Mouse (Mus musculus): ENCODE measurements around the gene Erg. TPM values are rescaled to one million over a fixed set of nuclear protein-coding genes. Genes with fewer than 3 reads are reported as not detected.
A peak's percentile ranks its signal among the peaks of the same experiment; 100 is the strongest.

The Erg gene
- polyA plus RNA-seq, 1 experiment from 2014 or later = 2.1 TPM

GRCm38 (mm10) chr16:95415372-95415771, 171.0 kb downstream of the Erg start:
- no peak for ATAC-seq (ENCODE audit: low read depth)
- WGBS (ENCODE audit: insufficient replicate concordance) = 61% methylated on average over 9 of the region's 9 CpGs
- H3K4me2 ChIP-seq (ENCODE audit: low read depth, low read length) = no peak overlapping the region
- H3K27me3 ChIP-seq (ENCODE audit: control insufficient read depth, insufficient read depth, low read depth, low read length) = no peaks in the 10 kb centered on the region
- no peaks in the 10 kb centered on the region for H3K4me1 ChIP-seq (ENCODE audit: control insufficient read depth, low read depth, low read length)
- H3K9me3 ChIP-seq (replicated peaks; ENCODE audit: control insufficient read depth, low read length) = no peaks in the 10 kb centered on the region
- no peak overlapping the region for H3K9ac ChIP-seq (ENCODE audit: low read depth, low read length)
- H3K4me3 ChIP-seq (ENCODE audit: low read depth, low read length) = no peak overlapping the region
- no peaks in the 10 kb centered on the region for H3K36me3 ChIP-seq (ENCODE audit: control insufficient read depth, insufficient read depth)
- no peak overlapping the region for H3K27ac ChIP-seq (ENCODE audit: low read length)

GRCm38 (mm10) chr16:95413401-95413959, 172.9 kb downstream of the Erg start:
- Histone ChIP-seq H3K9me3 (replicated peaks; ENCODE audit: control insufficient read depth, low read length) (no peaks in the 10 kb centered on the region), H3K36me3 (ENCODE audit: control insufficient read depth, insufficient read depth) (no peaks in the 10 kb centered on the region)
- no peak for ATAC-seq (ENCODE audit: low read depth)

GRCm38 (mm10) chr16:95408096-95408495, 178.3 kb downstream of the Erg start:
- Histone ChIP-seq H3K27me3 (ENCODE audit: control insufficient read depth, insufficient read depth, low read depth, low read length) (no peaks in the 10 kb centered on the region), H3K4me3 (ENCODE audit: low read depth, low read length) (no peak overlapping the region), H3K9me3 (replicated peaks; ENCODE audit: control insufficient read depth, low read length) (no peaks in the 10 kb centered on the region), H3K4me2 (ENCODE audit: low read depth, low read length) (no peak overlapping the region), H3K9ac (ENCODE audit: low read depth, low read length) (no peak overlapping the region), H3K4me1 (ENCODE audit: control insufficient read depth, low read depth, low read length) (no peaks in the 10 kb centered on the region), H3K27ac (ENCODE audit: low read length) (no peak overlapping the region), H3K36me3 (ENCODE audit: control insufficient read depth, insufficient read depth) (no peaks in the 10 kb centered on the region)
- no peak for ATAC-seq (ENCODE audit: low read depth)
- WGBS (ENCODE audit: insufficient replicate concordance) = 58% methylated on average over 14 of the region's 14 CpGs

More at GRCm38 (mm10) chr16:95413401-95413959, 172.9 kb downstream of the Erg start:
- H3K4me1 ChIP-seq (ENCODE audit: control insufficient read depth, low read depth, low read length) = no peaks in the 10 kb centered on the region
- no peak overlapping the region for H3K4me3 ChIP-seq (ENCODE audit: low read depth, low read length)
- no peak overlapping the region for H3K27ac ChIP-seq (ENCODE audit: low read length)
- WGBS (ENCODE audit: insufficient replicate concordance) = 39% methylated on average over 3 of the region's 3 CpGs
- no peak overlapping the region for H3K9ac ChIP-seq (ENCODE audit: low read depth, low read length)
- no peaks in the 10 kb centered on the region for H3K27me3 ChIP-seq (ENCODE audit: control insufficient read depth, insufficient read depth, low read depth, low read length)
- no peak overlapping the region for H3K4me2 ChIP-seq (ENCODE audit: low read depth, low read length)

GRCm38 (mm10) chr16:95405496-95405895, 180.9 kb downstream of the Erg start:
- Histone ChIP-seq H3K4me2 (ENCODE audit: low read depth, low read length) (no peak overlapping the region), H3K4me3 (ENCODE audit: low read depth, low read length) (no peak overlapping the region), H3K36me3 (ENCODE audit: control insufficient read depth, insufficient read depth) (no peaks in the 10 kb centered on the region), H3K9me3 (replicated peaks; ENCODE audit: control insufficient read depth, low read length) (no peaks in the 10 kb centered on the region), H3K27ac (ENCODE audit: low read length) (no peak overlapping the region), H3K27me3 (ENCODE audit: control insufficient read depth, insufficient read depth, low read depth, low read length) (no peaks in the 10 kb centered on the region), H3K4me1 (ENCODE audit: control insufficient read depth, low read depth, low read length) (no peaks in the 10 kb centered on the region), H3K9ac (ENCODE audit: low read depth, low read length) (no peak overlapping the region)
- ATAC-seq (ENCODE audit: low read depth) = no peak
- WGBS (ENCODE audit: insufficient replicate concordance) = 59% methylated on average over 3 of the region's 3 CpGs

GRCm38 (mm10) chr16:95403453-95403852, 182.9 kb downstream of the Erg start:
- H3K4me3 ChIP-seq (ENCODE audit: low read depth, low read length) = no peak overlapping the region
- no peak overlapping the region for H3K27ac ChIP-seq (ENCODE audit: low read length)
- WGBS (ENCODE audit: insufficient replicate concordance) = 61% methylated on average over 5 of the region's 5 CpGs
- H3K36me3 ChIP-seq (ENCODE audit: control insufficient read depth, insufficient read depth) = no peaks in the 10 kb centered on the region
- no peak overlapping the region for H3K4me2 ChIP-seq (ENCODE audit: low read depth, low read length)
- H3K27me3 ChIP-seq (ENCODE audit: control insufficient read depth, insufficient read depth, low read depth, low read length) = no peaks in the 10 kb centered on the region
- no peaks in the 10 kb centered on the region for H3K4me1 ChIP-seq (ENCODE audit: control insufficient read depth, low read depth, low read length)
- peak; percentile 16; the same call in 1 of the 2 replicates for ATAC-seq (ENCODE audit: low read depth)
- no peaks in the 10 kb centered on the region for H3K9me3 ChIP-seq (replicated peaks; ENCODE audit: control insufficient read depth, low read length)
- H3K9ac ChIP-seq (ENCODE audit: low read depth, low read length) = no peak overlapping the region

GRCm38 (mm10) chr16:95401869-95402268, 184.5 kb downstream of the Erg start:
- no peak for ATAC-seq (ENCODE audit: low read depth)
- H3K4me1 ChIP-seq (ENCODE audit: control insufficient read depth, low read depth, low read length) = no peaks in the 10 kb centered on the region
- no peak overlapping the region for H3K4me2 ChIP-seq (ENCODE audit: low read depth, low read length)
- H3K4me3 ChIP-seq (ENCODE audit: low read depth, low read length) = no peak overlapping the region
- no peak overlapping the region for H3K27ac ChIP-seq (ENCODE audit: low read length)
- no peaks in the 10 kb centered on the region for H3K9me3 ChIP-seq (replicated peaks; ENCODE audit: control insufficient read depth, low read length)
- H3K27me3 ChIP-seq (ENCODE audit: control insufficient read depth, insufficient read depth, low read depth, low read length) = no peaks in the 10 kb centered on the region
- 45% methylated on average over 9 of the region's 9 CpGs for WGBS (ENCODE audit: insufficient replicate concordance)
- H3K36me3 ChIP-seq (ENCODE audit: control insufficient read depth, insufficient read depth) = no peaks in the 10 kb centered on the region
- H3K9ac ChIP-seq (ENCODE audit: low read depth, low read length) = no peak overlapping the region

- no peak for ATAC-seq (ENCODE audit: low read depth)
- Histone ChIP-seq H3K27me3 (ENCODE audit: control insufficient read depth, insufficient read depth, low read depth, low read length) (no peaks in the 10 kb centered on the region), H3K4me3 (ENCODE audit: low read depth, low read length) (no peak overlapping the region), H3K4me2 (ENCODE audit: low read depth, low read length) (no peak overlapping the region), H3K4me1 (ENCODE audit: control insufficient read depth, low read depth, low read length) (no peaks in the 10 kb centered on the region), H3K9ac (ENCODE audit: low read depth, low read length) (no peak overlapping the region), H3K9me3 (replicated peaks; ENCODE audit: control insufficient read depth, low read length) (no peaks in the 10 kb centered on the region), H3K27ac (ENCODE audit: low read length) (no peak overlapping the region), H3K36me3 (ENCODE audit: control insufficient read depth, insufficient read depth) (no peaks in the 10 kb centered on the region)
- WGBS (ENCODE audit: insufficient replicate concordance) = 88% methylated on average over 11 of the region's 11 CpGs
Observed at GRCm38 (mm10) chr16:95398761-95399343, 187.5 kb downstream of the Erg start.

- no peaks in the 10 kb centered on the region for H3K27me3 ChIP-seq (ENCODE audit: control insufficient read depth, insufficient read depth, low read depth, low read length)
- 46% methylated on average over 1 of the region's 1 CpGs for WGBS (ENCODE audit: insufficient replicate concordance)
- ATAC-seq (ENCODE audit: low read depth) = no peak
- no peak overlapping the region for H3K4me3 ChIP-seq (ENCODE audit: low read depth, low read length)
- H3K36me3 ChIP-seq (ENCODE audit: control insufficient read depth, insufficient read depth) = no peaks in the 10 kb centered on the region
- no peak overlapping the region for H3K9ac ChIP-seq (ENCODE audit: low read depth, low read length)
- no peak overlapping the region for H3K4me2 ChIP-seq (ENCODE audit: low read depth, low read length)
- H3K9me3 ChIP-seq (replicated peaks; ENCODE audit: control insufficient read depth, low read length) = no peaks in the 10 kb centered on the region
- H3K27ac ChIP-seq (ENCODE audit: low read length) = no peak overlapping the region
- no peaks in the 10 kb centered on the region for H3K4me1 ChIP-seq (ENCODE audit: control insufficient read depth, low read depth, low read length)
Observed at GRCm38 (mm10) chr16:95390787-95391186, 195.6 kb downstream of the Erg start.

GRCm38 (mm10) chr16:95388811-95389529, 197.4 kb downstream of the Erg start:
- Histone ChIP-seq H3K4me3 (ENCODE audit: low read depth, low read length) (no peak overlapping the region), H3K36me3 (ENCODE audit: control insufficient read depth, insufficient read depth) (no peaks in the 10 kb centered on the region), H3K4me1 (ENCODE audit: control insufficient read depth, low read depth, low read length) (no peaks in the 10 kb centered on the region), H3K27ac (ENCODE audit: low read length) (no peak overlapping the region), H3K4me2 (ENCODE audit: low read depth, low read length) (no peak overlapping the region), H3K27me3 (ENCODE audit: control insufficient read depth, insufficient read depth, low read depth, low read length) (no peaks in the 10 kb centered on the region), H3K9me3 (replicated peaks; ENCODE audit: control insufficient read depth, low read length) (no peaks in the 10 kb centered on the region), H3K9ac (ENCODE audit: low read depth, low read length) (no peak overlapping the region)
- ATAC-seq (ENCODE audit: low read depth) = no peak
- WGBS (ENCODE audit: insufficient replicate concordance) = 53% methylated on average over 4 of the region's 4 CpGs

All from liver, embryonic 16.5 days (tissue).